Mouse (Mus musculus): ENCODE measurements around the gene Chst11.

DNA sequence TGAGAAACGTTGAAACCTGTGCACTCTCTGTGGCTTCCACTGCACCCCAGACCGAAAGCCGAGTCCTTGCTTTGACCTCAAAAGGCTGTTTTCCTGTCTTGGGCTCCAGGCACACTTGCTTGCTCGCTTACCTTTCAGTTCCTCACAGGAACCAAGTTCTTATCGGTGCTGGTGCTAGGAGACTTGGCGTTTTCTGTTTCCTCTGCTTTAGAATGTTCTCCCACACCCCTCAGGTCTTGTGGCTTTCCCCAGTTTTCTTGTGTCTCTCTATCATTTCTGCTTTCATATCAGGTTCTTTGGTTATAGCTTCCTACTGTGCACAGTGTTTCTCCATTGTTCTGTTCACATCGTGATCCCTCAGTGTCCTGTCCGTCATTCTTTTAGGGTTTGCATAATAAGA lies 21.0 kb downstream of the Chst11 start:
- TF ChIP-seq POLR2A (IDR thresholded peaks at IDR 0.05; ENCODE audit: control insufficient read depth in 1 of 2, insufficient read depth in 1 of 2, low read depth in 1 of 2, low read length in 2 of 2, poor library complexity in 1 of 2) (0 out of 4 replicates have a peak, but pooled peaks of 1 of the 2 experiments have one; percentile 46), CHD2 (IDR thresholded peaks at IDR 0.05; ENCODE audit: low read length) (no peak), KAT2A (conservative IDR thresholded peaks at IDR 0.05; ENCODE audit: low read depth, low read length) (no peak; the same call in 1 of the 2 replicates), EP300 (IDR thresholded peaks at IDR 0.05; ENCODE audit: low read depth in 1 of 2, low read length in 2 of 2) (peak; percentile 71 to 76), GABPA (IDR thresholded peaks at IDR 0.05; ENCODE audit: low read depth, low read length) (no peak), ZKSCAN1 (IDR thresholded peaks at IDR 0.05; ENCODE audit: low read depth, low read length) (no peak), USF1 (IDR thresholded peaks at IDR 0.05; ENCODE audit: low read depth, low read length) (no peak), MAFK (IDR thresholded peaks at IDR 0.05; ENCODE audit: borderline replicate concordance, low read depth, low read length) (no peak), ZMIZ1 (IDR thresholded peaks at IDR 0.05; ENCODE audit: low read depth, low read length) (peak; percentile 34; the same call in 1 of the 2 replicates), BHLHE40 (IDR thresholded peaks at IDR 0.05; ENCODE audit: borderline replicate concordance, low read depth, low read length) (no peak), TAL1 (IDR thresholded peaks at IDR 0.05; ENCODE audit: low read length) (no peak), MAX (IDR thresholded peaks at IDR 0.05; ENCODE audit: low read length) (peak; percentile 47; the same call in 1 of the 2 replicates), TCF12 (IDR thresholded peaks at IDR 0.05; ENCODE audit: low read depth, low read length) (peak; percentile 53; the same call in 1 of the 2 replicates), MEF2A (IDR thresholded peaks at IDR 0.05; ENCODE audit: extremely low read depth, insufficient replicate concordance, low read depth, low read length, poor library complexity, severe bottlenecking) (no peak)
